8 mouse cellular contexts compared by ENCODE assay signal in the genomic region with DNA sequence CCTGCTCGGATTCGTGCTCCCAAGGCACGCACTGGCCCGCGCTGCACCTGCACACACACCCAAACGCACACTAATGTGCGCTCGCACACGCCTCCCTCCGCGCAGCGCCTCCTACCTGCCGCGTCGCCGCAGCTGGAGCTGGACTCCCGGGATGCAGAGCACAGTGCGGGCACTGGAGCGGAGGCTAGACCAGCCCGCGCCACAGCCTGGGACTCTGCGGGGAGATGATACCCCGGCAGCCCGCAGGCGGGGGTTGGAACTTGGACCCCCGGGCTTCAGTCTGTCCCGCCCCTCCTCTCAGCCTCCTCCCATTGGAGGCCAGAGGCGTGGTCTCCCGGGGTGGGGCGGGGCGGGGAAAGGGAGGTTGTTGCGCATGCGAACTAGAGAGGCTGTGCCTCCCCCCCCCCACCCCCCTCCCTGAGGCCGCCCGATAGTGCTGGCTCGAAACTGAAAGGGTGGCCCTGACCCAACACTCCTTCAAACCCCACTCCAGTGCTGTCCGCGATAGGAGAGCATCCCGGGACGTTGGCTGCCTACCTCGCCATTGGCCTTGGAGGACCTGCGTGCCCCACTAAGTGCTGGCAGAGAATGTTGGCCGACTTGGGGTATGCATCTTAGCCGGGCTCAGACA. TPM values are rescaled to one million over a fixed set of nuclear protein-coding genes. Genes with fewer than 3 reads are reported as not detected.
DNase-seq lines count a peak whose midpoint lies in the region; ATAC-seq lines count a peak whose summit lies in the region.

Gene Capn5, minus strand, starts transcription at position 346 of the 631 bp plus-strand sequence.

- H3K9ac ChIP-seq in hindbrain, embryonic 14.5 days: peak within 1 kb of the TSS; percentile 64

- peak; percentile 86 for ATAC-seq in frontal cortex, adult (ENCODE audit: low TSS enrichment)
- ATAC-seq in hindbrain, embryonic 14.5 days (ENCODE audit: low FRiP score): peak; percentile 86

- H3K9me3 ChIP-seq in hindbrain, embryonic 14.5 days (ENCODE audit: control insufficient read depth, low read length): no peaks in the 10 kb centered on the region

- H3K4me3 ChIP-seq in hindbrain, embryonic 14.5 days (replicated peaks; ENCODE audit: low read length): peak within 1 kb of the TSS; percentile 54

- H3K4me1 ChIP-seq in hindbrain, embryonic 14.5 days (replicated peaks; ENCODE audit: control insufficient read depth, insufficient read depth, low read length): peaks cover 13% of the 10 kb centered on the region

- H3K4me2 ChIP-seq in hindbrain, embryonic 14.5 days (replicated peaks): peak within 1 kb of the TSS; percentile 65

- 2% methylated on average over 43 of the region's 44 CpGs for WGBS in hindbrain, embryonic 14.5 days

- no peak for DNase-seq in frontal cortex, postnatal 25 days (ENCODE audit: low spot score in 2 of 2)
- DNase-seq in cerebellum, adult 9-11 months: peak; percentile 78
- DNase-seq in frontal cortex, adult 2 months (ENCODE audit: extremely low spot score in 1 of 2, low spot score in 1 of 2): peak in 1 of 2 experiments; percentile 46
- peak; percentile 76 for DNase-seq in hindbrain, embryonic 14.5 days (ENCODE audit: low spot score)
- DNase-seq in left cerebral cortex, adult 11 months (ENCODE audit: low spot score): peak; percentile 32
- peak; percentile 79 for DNase-seq in lung, postnatal 36 days
- peak; percentile 71 to 73 for DNase-seq in right cerebral cortex, postnatal 10 days (ENCODE audit: low spot score in 2 of 2)

- H3K27me3 ChIP-seq in hindbrain, embryonic 14.5 days (ENCODE audit: control insufficient read depth, insufficient read depth, low read length): no peaks in the 10 kb centered on the region

- no peaks in the 10 kb centered on the region for H3K36me3 ChIP-seq in hindbrain, embryonic 14.5 days (replicated peaks; ENCODE audit: control insufficient read depth, insufficient read depth)

- no peak within 1 kb of the TSS for H3K27ac ChIP-seq in hindbrain, embryonic 14.5 days

RNA-seq across cellular contexts. Expression of gene Capn5, which starts in this region (rescaled TPM):
- 28.7 and 29.4 TPM in 2 replicates for polyA plus RNA-seq in frontal cortex, adult 2 months (2012; rRNA removed)
- 16.7 and 18.0 TPM in 2 replicates for polyA plus RNA-seq in hindbrain, embryonic 14.5 days (2014; fragmentation: Nextera tagmentation; extraction: Ambion mirVana)

Comparison
In these comparisons a context has a peak if more than half of its experiments do, and no peak if none do; other contexts are left out.
1. DNase-seq: peak in cerebellum, adult 9-11 months (single experiment), hindbrain, embryonic 14.5 days (single experiment), left cerebral cortex, adult 11 months (single experiment), lung, postnatal 36 days (single experiment) and right cerebral cortex, postnatal 10 days (2 of 2); none in frontal cortex, postnatal 25 days (0 of 2).